ENCODE assay signal across 9 mouse cellular contexts in the genomic region with DNA sequence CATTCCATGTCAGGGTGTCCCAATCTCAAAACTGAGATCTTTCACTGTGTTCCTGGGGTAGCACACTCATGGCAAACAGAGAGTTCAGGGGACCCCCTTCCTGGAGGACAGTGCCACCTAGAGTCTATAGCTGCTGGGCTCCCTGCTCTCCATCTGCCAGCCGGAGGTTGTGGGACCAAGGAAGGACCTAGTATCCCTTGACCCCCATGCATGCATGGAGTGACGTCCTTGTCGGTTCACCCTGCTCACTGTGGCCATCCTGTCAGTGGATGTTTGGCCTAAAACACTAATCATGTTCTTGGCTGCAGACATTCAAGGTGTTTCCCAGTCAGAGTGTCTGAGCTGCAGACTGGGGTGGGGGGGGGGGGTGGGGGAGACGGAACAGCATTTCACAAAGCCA. TPM values are rescaled to one million over a fixed set of nuclear protein-coding genes. Genes with fewer than 3 reads are reported as not detected.
A peak's percentile ranks its signal among the peaks of the same experiment; 100 is the strongest.
DNase-seq lines count a peak whose midpoint lies in the region; ATAC-seq lines count a peak whose summit lies in the region.
"Had no signal": no experiment of that assay in that cellular context is flagged by ENCODE, and none has a peak within 500 bp of the region (broad histone marks: within the 10 kb centered on the region; RNA-seq: fewer than 3 reads in every experiment).

No protein-coding gene starts in this region.

- H3K9me3 ChIP-seq in embryonic facial prominence, embryonic 14.5 days (ENCODE audit: control insufficient read depth, low read length), result peaks cover 7% of the 10 kb centered on the region; the same call in 1 of the 2 replicates
- H3K9me3 ChIP-seq in embryonic facial prominence, embryonic 10.5 days, result peaks cover 6% of the 10 kb centered on the region; the same call in 1 of the 2 replicates
- no peaks in the 10 kb centered on the region for H3K9me3 ChIP-seq in kidney, embryonic 15.5 days (replicated peaks)
- no peaks in the 10 kb centered on the region for H3K9me3 ChIP-seq in stomach, embryonic 15.5 days

- no peak for ATAC-seq in embryonic facial prominence, embryonic 14.5 days (ENCODE audit: low read depth)
- 0 out of 2 replicates have a peak, but pooled peaks have one; percentile 38 for ATAC-seq in kidney, embryonic 15.5 days (replicated peaks; ENCODE audit: low FRiP score)
- ATAC-seq in stomach, embryonic 15.5 days (ENCODE audit: insufficient read depth, low FRiP score, low read depth), result no peak
- no peak for ATAC-seq in megakaryocyte-erythroid progenitor cell, adult 5-6 weeks (replicated peaks; ENCODE audit: low FRiP score, low TSS enrichment, poor library complexity, severe bottlenecking)

- peaks cover 7% of the 10 kb centered on the region for H3K4me1 ChIP-seq in embryonic facial prominence, embryonic 14.5 days (ENCODE audit: control insufficient read depth, insufficient read depth, low read length)
- H3K4me1 ChIP-seq in embryonic facial prominence, embryonic 10.5 days, result peaks cover 9% of the 10 kb centered on the region; the same call in 1 of the 2 replicates
- H3K4me1 ChIP-seq in kidney, embryonic 15.5 days, result peaks cover 9% of the 10 kb centered on the region; the same call in 1 of the 2 replicates
- H3K4me1 ChIP-seq in stomach, embryonic 15.5 days, result peaks cover 12% of the 10 kb centered on the region; the same call in 1 of the 2 replicates

- no peaks in the 10 kb centered on the region for H3K36me3 ChIP-seq in embryonic facial prominence, embryonic 14.5 days (ENCODE audit: control insufficient read depth, insufficient read depth, low read length)
- H3K36me3 ChIP-seq in embryonic facial prominence, embryonic 10.5 days (replicated peaks), result no peaks in the 10 kb centered on the region
- H3K36me3 ChIP-seq in kidney, embryonic 15.5 days, result no peaks in the 10 kb centered on the region
- H3K36me3 ChIP-seq in stomach, embryonic 15.5 days, result no peaks in the 10 kb centered on the region

- 34% methylated on average over 4 of the region's 4 CpGs for WGBS in embryonic facial prominence, embryonic 14.5 days
- 57% methylated on average over 4 of the region's 4 CpGs for WGBS in embryonic facial prominence, embryonic 10.5 days
- WGBS in kidney, embryonic 15.5 days, result 36% methylated on average over 4 of the region's 4 CpGs
- 28% methylated on average over 4 of the region's 4 CpGs for WGBS in stomach, embryonic 15.5 days

- H3K27me3 ChIP-seq in embryonic facial prominence, embryonic 14.5 days (replicated peaks; ENCODE audit: control insufficient read depth, insufficient read depth, low read length), result no peaks in the 10 kb centered on the region
- no peaks in the 10 kb centered on the region for H3K27me3 ChIP-seq in embryonic facial prominence, embryonic 10.5 days (replicated peaks; ENCODE audit: low read depth, poor library complexity, severe bottlenecking)
- H3K27me3 ChIP-seq in kidney, embryonic 15.5 days, result no peaks in the 10 kb centered on the region
- no peaks in the 10 kb centered on the region for H3K27me3 ChIP-seq in stomach, embryonic 15.5 days (replicated peaks)

- no peak overlapping the region for H3K4me3 ChIP-seq in embryonic facial prominence, embryonic 14.5 days (ENCODE audit: low read depth, low read length)
- no peak overlapping the region for H3K4me3 ChIP-seq in embryonic facial prominence, embryonic 10.5 days
- H3K4me3 ChIP-seq in kidney, embryonic 15.5 days (replicated peaks), result no peak overlapping the region
- no peak overlapping the region for H3K4me3 ChIP-seq in stomach, embryonic 15.5 days (replicated peaks)

- H3K27ac ChIP-seq in embryonic facial prominence, embryonic 14.5 days (replicated peaks; ENCODE audit: low read depth, low read length), result peak overlapping the region; percentile 55; the same call in 1 of the 2 replicates
- no peak overlapping the region for H3K27ac ChIP-seq in embryonic facial prominence, embryonic 10.5 days (replicated peaks)
- no peak overlapping the region for H3K27ac ChIP-seq in kidney, embryonic 15.5 days
- peak overlapping the region; percentile 73 for H3K27ac ChIP-seq in stomach, embryonic 15.5 days

- peak; percentile 45 for DNase-seq in embryonic facial prominence, embryonic 14.5 days (ENCODE audit: low spot score)
- DNase-seq in embryonic facial prominence, embryonic 10.5 days (ENCODE audit: low spot score), result no peak
- DNase-seq in right cerebral cortex, postnatal 10 days (ENCODE audit: low spot score in 2 of 2), result peak; percentile 52 to 62
- no peak for DNase-seq in right cerebral cortex, postnatal 25 days
- DNase-seq in cerebellum, postnatal 36 days, result peak; percentile 48 to 54

- no peak overlapping the region for H3K9ac ChIP-seq in embryonic facial prominence, embryonic 14.5 days (ENCODE audit: low read depth, low read length)
- H3K9ac ChIP-seq in kidney, embryonic 15.5 days, result no peak overlapping the region
- no peak overlapping the region for H3K9ac ChIP-seq in stomach, embryonic 15.5 days

- H3K4me2 ChIP-seq in embryonic facial prominence, embryonic 14.5 days (ENCODE audit: low read depth, low read length), result no peak overlapping the region
- no peak overlapping the region for H3K4me2 ChIP-seq in kidney, embryonic 15.5 days
- no peak overlapping the region for H3K4me2 ChIP-seq in stomach, embryonic 15.5 days

RNA-seq across cellular contexts. Expression of a gene that starts 14.0 kb away (rescaled TPM):
- not detected in 2 replicates for polyA plus RNA-seq in embryonic facial prominence, embryonic 14.5 days (2014; fragmentation: Nextera tagmentation; extraction: Ambion mirVana)
- polyA plus RNA-seq in embryonic facial prominence, embryonic 10.5 days (2016; fragmentation: Nextera tagmentation; extraction: Ambion mirVana), result not detected in 2 replicates
- polyA plus RNA-seq in kidney, embryonic 15.5 days (2015; fragmentation: Nextera tagmentation; extraction: Ambion mirVana), result not detected in 2 replicates
- not detected in 2 replicates for polyA plus RNA-seq in stomach, embryonic 15.5 days (2015; fragmentation: Nextera tagmentation; extraction: Ambion mirVana)
- not detected in 2 replicates for total RNA-seq in megakaryocyte-erythroid progenitor cell, adult 5-6 weeks (2014; fragmentation: Nextera tagmentation)
- not detected in 2 replicates for total RNA-seq in megakaryocyte-erythroid progenitor cell, adult 5-6 weeks (2017)
- polyA plus RNA-seq: liver, embryonic 16.5 days had no signal

RNA-seq across cellular contexts. Expression of a gene that starts 53.9 kb away (rescaled TPM):
- 43.2 and 56.9 TPM in 2 replicates for polyA plus RNA-seq in embryonic facial prominence, embryonic 14.5 days (2014; fragmentation: Nextera tagmentation; extraction: Ambion mirVana)
- 7.8 and 8.2 TPM in 2 replicates for polyA plus RNA-seq in embryonic facial prominence, embryonic 10.5 days (2016; fragmentation: Nextera tagmentation; extraction: Ambion mirVana)
- polyA plus RNA-seq in kidney, embryonic 15.5 days (2015; fragmentation: Nextera tagmentation; extraction: Ambion mirVana), result 52.2 and 55.3 TPM in 2 replicates
- polyA plus RNA-seq in stomach, embryonic 15.5 days (2015; fragmentation: Nextera tagmentation; extraction: Ambion mirVana), result 113 and 130 TPM in 2 replicates
- total RNA-seq in megakaryocyte-erythroid progenitor cell, adult 5-6 weeks (2014; fragmentation: Nextera tagmentation), result not detected in 2 replicates
- total RNA-seq in megakaryocyte-erythroid progenitor cell, adult 5-6 weeks (2017), result 1.3 TPM in 1 of 2 replicates, not detected in the other

Comparison
In these comparisons a context has a peak if more than half of its experiments do, and no peak if none do; other contexts are left out.
1. DNase-seq: peak in embryonic facial prominence, embryonic 14.5 days (single experiment), right cerebral cortex, postnatal 10 days (2 of 2) and cerebellum, postnatal 36 days (2 of 2); none in embryonic facial prominence, embryonic 10.5 days (single experiment) and right cerebral cortex, postnatal 25 days (single experiment).
2. H3K27ac ChIP-seq: peak in embryonic facial prominence, embryonic 14.5 days (single experiment) and stomach, embryonic 15.5 days (single experiment); none in embryonic facial prominence, embryonic 10.5 days (single experiment) and kidney, embryonic 15.5 days (single experiment).